Mouse (Mus musculus): ENCODE results near the gene Ada. TPM values are rescaled to one million over a fixed set of nuclear protein-coding genes. Genes with fewer than 3 reads are reported as not detected.

Gene Ada
- total and polyA plus RNA-seq, 2 experiments from 2014 or later, result 2.2 to 3.2 TPM

DNA sequence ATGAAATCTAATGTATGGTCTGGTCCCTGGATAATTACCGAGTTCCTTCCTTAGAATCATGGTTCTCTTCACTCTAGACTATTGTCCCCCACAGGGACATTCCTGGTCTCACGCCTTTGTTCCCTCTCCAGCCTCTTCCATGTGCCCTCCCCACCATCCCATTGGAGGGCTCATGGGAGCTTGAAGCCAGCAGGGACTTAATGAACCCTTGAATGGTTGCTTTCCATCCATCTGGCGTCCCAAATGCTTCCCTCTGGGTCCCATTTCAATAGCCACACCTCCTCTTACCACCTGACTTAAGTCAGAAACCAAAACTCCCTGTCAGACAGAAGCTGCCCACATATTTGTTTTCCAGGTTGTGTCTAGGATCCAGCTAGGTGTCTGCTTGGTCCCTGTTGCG is 30.4 kb downstream of the Ada start:
- 29% methylated on average over 4 of the region's 4 CpGs for WGBS
- no peaks in the 10 kb centered on the region for H3K27me3 ChIP-seq (ENCODE audit: insufficient read depth, low read length)
- H3K36me3 ChIP-seq (ENCODE audit: insufficient read depth, low read length), result no peaks in the 10 kb centered on the region
- H3K4me1 ChIP-seq (ENCODE audit: insufficient read depth, low read length), result peaks cover 12% of the 10 kb centered on the region; the same call in 1 of the 2 replicates
- ATAC-seq (peak; percentile 39), DNase-seq (ENCODE audit: low spot score) (peak; percentile 42)
- TF ChIP-seq CTCF (IDR thresholded peaks at IDR 0.05; ENCODE audit: low read depth), result no peak
- H3K9me3 ChIP-seq (ENCODE audit: low read length), result no peaks in the 10 kb centered on the region
- no peak overlapping the region for H3K4me3 ChIP-seq (ENCODE audit: low read length)
- H3K27ac ChIP-seq, result no peak overlapping the region
- no peak overlapping the region for H3K9ac ChIP-seq (replicated peaks; ENCODE audit: low read length)
- H3K4me2 ChIP-seq (ENCODE audit: low read depth, low read length), result no peak overlapping the region

DNA sequence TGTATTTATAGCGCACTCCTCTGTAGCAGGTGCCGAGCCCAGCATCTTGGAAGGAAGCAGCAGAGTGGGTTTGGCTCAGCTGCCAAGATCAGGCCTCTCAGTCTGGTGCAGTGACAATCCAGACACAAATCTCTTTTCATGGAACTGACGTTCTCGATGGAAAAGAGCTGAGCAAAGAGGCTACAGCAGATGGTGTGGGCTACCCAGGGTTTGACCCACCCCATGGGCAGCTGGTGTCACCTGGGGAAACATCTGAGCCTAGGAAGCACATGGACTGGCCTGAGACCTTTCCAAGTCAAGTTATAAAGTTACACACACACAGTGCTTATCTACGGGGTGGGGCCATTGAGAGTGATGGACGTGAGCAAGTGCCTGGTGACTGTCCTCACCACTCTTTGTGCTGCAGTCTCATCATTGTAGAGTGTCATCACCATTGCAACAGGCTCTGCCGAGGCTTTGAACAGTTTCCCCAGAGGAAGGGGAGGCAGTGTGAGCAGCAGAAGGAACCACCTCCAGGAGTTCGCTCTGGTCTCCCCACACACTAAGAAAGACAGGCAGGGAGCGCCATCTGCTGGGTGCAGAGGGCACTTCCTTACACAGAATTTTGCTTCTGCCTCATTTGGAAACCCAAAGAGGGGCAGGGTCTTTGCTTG is 31.0 kb downstream of the Ada start:
- DNase-seq (ENCODE audit: low spot score) (peak; percentile 93), ATAC-seq (peak; percentile 80)
- H3K27ac ChIP-seq, result 0 out of 2 replicates have a peak overlapping the region, but pooled peaks have one; percentile 51
- no peak overlapping the region for H3K4me2 ChIP-seq (ENCODE audit: low read depth, low read length)
- no peaks in the 10 kb centered on the region for H3K36me3 ChIP-seq (ENCODE audit: insufficient read depth, low read length)
- H3K9me3 ChIP-seq (ENCODE audit: low read length), result no peaks in the 10 kb centered on the region
- H3K9ac ChIP-seq (replicated peaks; ENCODE audit: low read length), result no peak overlapping the region
- peak; percentile 97 for TF ChIP-seq CTCF (IDR thresholded peaks at IDR 0.05; ENCODE audit: low read depth)
- no peak overlapping the region for H3K4me3 ChIP-seq (ENCODE audit: low read length)
- peaks cover 12% of the 10 kb centered on the region; the same call in 1 of the 2 replicates for H3K4me1 ChIP-seq (ENCODE audit: insufficient read depth, low read length)
- WGBS, result 22% methylated on average over 9 of the region's 9 CpGs
- no peaks in the 10 kb centered on the region for H3K27me3 ChIP-seq (ENCODE audit: insufficient read depth, low read length)

DNA sequence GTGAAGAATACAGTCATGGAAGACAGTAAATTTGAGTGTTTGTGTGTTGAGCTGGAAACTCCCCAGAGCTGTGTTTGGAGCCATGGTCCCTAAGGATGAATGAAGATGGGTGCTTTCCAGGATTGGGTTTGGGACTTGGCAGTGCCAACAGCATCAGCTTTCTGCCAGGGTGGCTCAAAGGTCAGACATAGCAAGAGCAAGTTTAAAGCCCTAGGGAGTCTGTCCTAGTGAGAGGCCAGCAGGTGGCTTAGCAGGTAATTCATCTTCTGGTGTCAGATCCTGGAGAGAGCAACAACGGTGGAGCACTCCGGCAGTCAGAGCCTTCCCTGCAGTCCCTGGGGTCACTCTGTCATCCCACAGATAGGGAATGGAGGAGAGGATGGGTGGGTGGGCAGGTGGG is 31.5 kb downstream of the Ada start:
- Histone ChIP-seq H3K27me3 (ENCODE audit: insufficient read depth, low read length) (no peaks in the 10 kb centered on the region), H3K4me1 (ENCODE audit: insufficient read depth, low read length) (peaks cover 12% of the 10 kb centered on the region; the same call in 1 of the 2 replicates), H3K36me3 (ENCODE audit: insufficient read depth, low read length) (no peaks in the 10 kb centered on the region), H3K9ac (replicated peaks; ENCODE audit: low read length) (no peak overlapping the region), H3K27ac (0 out of 2 replicates have a peak overlapping the region, but pooled peaks have one; percentile 51), H3K4me3 (ENCODE audit: low read length) (no peak overlapping the region), H3K9me3 (ENCODE audit: low read length) (no peaks in the 10 kb centered on the region), H3K4me2 (ENCODE audit: low read depth, low read length) (no peak overlapping the region)
- no peak for TF ChIP-seq CTCF (IDR thresholded peaks at IDR 0.05; ENCODE audit: low read depth)
- 11% methylated on average over 2 of the region's 2 CpGs for WGBS
- no peak for ATAC-seq
- no peak for DNase-seq (ENCODE audit: low spot score)

DNA sequence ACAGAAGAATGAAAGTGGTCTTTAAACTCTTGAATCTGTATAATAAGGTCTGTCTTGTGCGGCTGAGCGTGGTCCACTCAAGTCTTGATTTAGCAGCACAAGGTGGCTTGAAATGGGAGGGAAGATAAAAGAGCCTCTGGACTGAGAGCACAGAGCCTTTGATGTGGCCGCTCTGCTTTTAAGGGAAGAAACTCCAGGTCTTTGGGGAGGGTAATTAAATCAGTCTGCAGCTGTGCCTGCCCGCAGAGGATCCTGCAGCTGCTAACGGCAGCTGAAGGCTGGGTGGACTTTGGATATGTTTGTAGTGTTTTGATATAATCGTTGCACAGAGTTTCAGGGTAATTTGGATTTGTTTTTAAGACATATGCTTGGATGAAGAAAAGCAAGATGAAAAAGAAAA is 33.2 kb downstream of the Ada start:
- DNase-seq (ENCODE audit: low spot score) (peak; percentile 23), ATAC-seq (no peak)
- no peak overlapping the region for H3K4me3 ChIP-seq (ENCODE audit: low read length)
- H3K27me3 ChIP-seq (ENCODE audit: insufficient read depth, low read length), result no peaks in the 10 kb centered on the region
- no peaks in the 10 kb centered on the region for H3K36me3 ChIP-seq (ENCODE audit: insufficient read depth, low read length)
- TF ChIP-seq CTCF (IDR thresholded peaks at IDR 0.05; ENCODE audit: low read depth), result no peak
- H3K4me2 ChIP-seq (ENCODE audit: low read depth, low read length), result no peak overlapping the region
- no peak overlapping the region for H3K27ac ChIP-seq
- no peaks in the 10 kb centered on the region for H3K9me3 ChIP-seq (ENCODE audit: low read length)
- H3K4me1 ChIP-seq (ENCODE audit: insufficient read depth, low read length), result peaks cover 10% of the 10 kb centered on the region; the same call in 1 of the 2 replicates
- no peak overlapping the region for H3K9ac ChIP-seq (replicated peaks; ENCODE audit: low read length)
- WGBS, result 31% methylated on average over 6 of the region's 6 CpGs

DNA sequence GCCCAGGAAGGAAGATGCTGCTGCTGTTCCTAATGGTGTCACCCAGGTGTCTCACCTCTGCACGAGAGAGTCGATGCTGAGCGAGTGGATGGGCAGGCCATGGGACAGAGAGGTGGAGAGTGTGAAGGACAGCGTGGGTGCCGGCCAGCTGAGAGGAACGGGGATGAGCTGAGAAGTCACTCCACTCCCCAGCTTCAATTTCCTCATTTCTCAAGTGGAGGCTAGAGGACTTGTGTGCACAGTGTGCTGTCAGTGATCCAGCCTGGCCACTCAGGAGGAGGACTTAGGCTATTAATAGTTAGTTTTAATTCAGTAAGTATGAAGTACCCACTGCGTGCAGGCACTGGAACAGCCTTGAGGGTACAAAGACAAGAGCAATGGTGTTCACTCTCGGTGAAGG is 33.6 kb downstream of the Ada start:
- ATAC-seq (no peak), DNase-seq (ENCODE audit: low spot score) (no peak)
- Histone ChIP-seq H3K4me1 (ENCODE audit: insufficient read depth, low read length) (peaks cover 8% of the 10 kb centered on the region; the same call in 1 of the 2 replicates), H3K9me3 (ENCODE audit: low read length) (no peaks in the 10 kb centered on the region), H3K4me2 (ENCODE audit: low read depth, low read length) (no peak overlapping the region), H3K27ac (no peak overlapping the region), H3K27me3 (ENCODE audit: insufficient read depth, low read length) (no peaks in the 10 kb centered on the region), H3K36me3 (ENCODE audit: insufficient read depth, low read length) (no peaks in the 10 kb centered on the region), H3K9ac (replicated peaks; ENCODE audit: low read length) (no peak overlapping the region), H3K4me3 (ENCODE audit: low read length) (no peak overlapping the region)
- no peak for TF ChIP-seq CTCF (IDR thresholded peaks at IDR 0.05; ENCODE audit: low read depth)
- 71% methylated on average over 8 of the region's 8 CpGs for WGBS

DNA sequence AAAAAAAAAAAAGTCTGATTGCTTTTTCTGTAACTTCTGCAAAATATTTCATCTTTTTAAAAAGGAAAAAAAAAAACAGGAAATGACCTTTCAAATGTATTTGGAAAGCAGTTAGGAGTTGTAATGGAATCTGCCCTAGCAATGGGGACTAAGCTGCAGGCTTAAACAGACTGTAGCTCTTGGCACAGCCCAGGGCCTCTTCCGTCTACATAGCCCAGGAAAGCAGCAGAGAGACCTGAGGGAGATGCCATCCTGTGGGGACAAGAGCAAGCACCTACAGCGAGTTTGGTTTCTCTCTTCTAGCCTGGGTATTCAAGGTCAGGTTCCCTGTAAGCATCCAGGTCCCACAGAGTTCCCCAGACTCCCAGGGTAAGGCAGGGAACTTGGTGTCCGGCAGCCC is 36.7 kb downstream of the Ada start:
- no peak for DNase-seq (ENCODE audit: low spot score)
- no peak overlapping the region for H3K27ac ChIP-seq
- H3K4me1 ChIP-seq (ENCODE audit: insufficient read depth, low read length), result 0 out of 2 replicates have a peak, but pooled peaks cover 4% of the 10 kb centered on the region
- TF ChIP-seq CTCF (IDR thresholded peaks at IDR 0.05; ENCODE audit: low read depth), result no peak
- no peak overlapping the region for H3K4me2 ChIP-seq (ENCODE audit: low read depth, low read length)
- H3K4me3 ChIP-seq (ENCODE audit: low read length), result no peak overlapping the region
- H3K36me3 ChIP-seq (ENCODE audit: insufficient read depth, low read length), result no peaks in the 10 kb centered on the region
- H3K27me3 ChIP-seq (ENCODE audit: insufficient read depth, low read length), result no peaks in the 10 kb centered on the region
- 77% methylated on average over 3 of the region's 3 CpGs for WGBS
- no peak overlapping the region for H3K9ac ChIP-seq (replicated peaks; ENCODE audit: low read length)
- H3K9me3 ChIP-seq (ENCODE audit: low read length), result no peaks in the 10 kb centered on the region
- no peak for ATAC-seq

DNA sequence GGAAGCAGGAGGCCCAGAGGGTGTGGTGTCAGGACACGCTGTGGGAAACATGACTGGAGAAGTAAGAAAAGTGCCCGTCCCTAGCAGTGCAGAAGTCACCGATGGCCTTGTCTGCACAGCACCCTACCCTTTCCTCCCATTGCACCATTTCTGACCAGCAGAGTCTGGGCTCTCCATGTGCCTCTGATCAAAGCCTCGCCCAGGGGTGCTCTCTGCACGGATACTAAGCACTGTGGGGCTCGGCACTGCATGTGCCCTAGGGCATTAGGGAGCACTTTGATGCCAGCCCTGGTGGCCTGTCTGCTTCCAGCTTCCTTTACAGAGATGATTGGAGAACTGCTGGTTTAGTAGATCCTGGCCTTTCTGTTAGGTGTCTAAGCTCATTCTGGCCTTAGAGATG is 37.2 kb downstream of the Ada start:
- no peak for ATAC-seq
- Histone ChIP-seq H3K4me2 (ENCODE audit: low read depth, low read length) (no peak overlapping the region), H3K36me3 (ENCODE audit: insufficient read depth, low read length) (no peaks in the 10 kb centered on the region), H3K4me1 (ENCODE audit: insufficient read depth, low read length) (0 out of 2 replicates have a peak, but pooled peaks cover 4% of the 10 kb centered on the region), H3K27ac (no peak overlapping the region), H3K27me3 (ENCODE audit: insufficient read depth, low read length) (no peaks in the 10 kb centered on the region), H3K4me3 (ENCODE audit: low read length) (no peak overlapping the region), H3K9me3 (ENCODE audit: low read length) (no peaks in the 10 kb centered on the region), H3K9ac (replicated peaks; ENCODE audit: low read length) (no peak overlapping the region)
- TF ChIP-seq CTCF (IDR thresholded peaks at IDR 0.05; ENCODE audit: low read depth), result no peak
- DNase-seq (ENCODE audit: low spot score), result no peak
- 84% methylated on average over 6 of the region's 6 CpGs for WGBS
